Mouse (Mus musculus) v-Abl transformed pro-B cells (cell line): Measurements from ENCODE around the gene Htr1d.

Experiments
- in situ Hi-C, 2 experiments: fragments of 400-800 bp; cut with MboI; formaldehyde crosslinking; loops; one replicate each; pipeline ENCODE4 v1.15.1; 2025; ENCODE audit not compliant: unreplicated experiment in 2 of 2

Htr1d gene

DNA sequence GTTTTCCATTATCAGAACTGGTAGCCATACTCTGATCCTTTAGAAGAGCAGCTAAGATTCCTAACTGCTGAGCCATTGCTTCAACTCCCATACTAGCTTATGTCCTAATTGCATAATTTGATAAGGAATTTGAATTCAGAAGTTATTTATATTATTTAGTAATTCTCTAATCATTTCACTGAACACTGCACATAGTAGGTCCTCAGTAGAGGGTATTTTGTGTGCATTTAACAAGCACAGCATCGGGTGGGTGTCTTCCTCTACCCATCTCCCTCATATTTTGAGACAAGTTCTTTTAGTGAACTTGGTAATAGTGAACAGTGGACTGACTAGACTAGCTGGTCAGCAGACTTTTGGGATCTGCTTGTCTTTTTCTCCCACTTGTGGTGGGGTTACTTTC lies 53.4 kb downstream of the Htr1d start:
- in situ Hi-C loops = loop anchor here (5.0 kb wide), 1 partner anchor 66 kb away; no protein-coding TSS in a partner anchor

DNA sequence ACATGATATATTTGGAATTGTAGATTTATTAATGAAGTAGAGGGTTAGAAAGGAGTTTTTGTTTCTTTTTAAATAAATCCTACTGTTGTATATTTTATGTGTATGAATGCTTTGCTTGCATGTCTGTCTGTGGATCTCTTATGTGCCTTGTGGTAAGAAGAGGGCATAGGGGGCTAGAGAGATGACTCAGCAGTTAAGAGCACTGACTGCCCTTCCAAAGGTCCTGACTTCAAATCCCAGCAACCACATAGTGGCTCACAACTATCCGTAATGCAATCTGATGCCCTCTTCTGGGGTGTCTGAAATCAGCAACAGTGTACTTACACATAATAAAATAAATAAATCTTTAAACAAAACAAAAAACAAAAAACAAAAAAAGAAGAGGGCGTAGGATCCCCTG lies 63.2 kb downstream of the Htr1d start:
- in situ Hi-C loops = no loop called here
